18 mouse cellular contexts compared by ENCODE assay signal in genomic region chr1:139083382-139083781, GRCm38 (mm10).
DNase-seq lines count a peak whose midpoint lies in the region; ATAC-seq and TF ChIP-seq lines count a peak whose summit lies in the region.
"Had no signal": no experiment of that assay in that cellular context is flagged by ENCODE, and none has a peak within 500 bp of the region (broad histone marks: within the 10 kb centered on the region; RNA-seq: fewer than 3 reads in every experiment).

No protein-coding gene starts in this region.

- no peak overlapping the region for H3K27ac ChIP-seq in forebrain, postnatal 0 days (ENCODE audit: low read depth, low read length)
- no peak overlapping the region for H3K27ac ChIP-seq in forebrain, embryonic 15.5 days (replicated peaks)
- H3K27ac ChIP-seq in left cerebral cortex, adult 2 months, result no peak overlapping the region
- H3K27ac ChIP-seq in heart, embryonic 10.5 days, result no peak overlapping the region
- H3K27ac ChIP-seq: embryonic facial prominence, embryonic 12.5 days; forebrain, embryonic 12.5 days; heart, embryonic 15.5 days; hindbrain, embryonic 15.5 days; limb, embryonic 13.5 days had no signal

- H3K9me3 ChIP-seq in forebrain, postnatal 0 days (ENCODE audit: low read length), result no peaks in the 10 kb centered on the region
- H3K9me3 ChIP-seq in forebrain, embryonic 15.5 days, result no peaks in the 10 kb centered on the region
- H3K9me3 ChIP-seq in heart, embryonic 10.5 days, result no peaks in the 10 kb centered on the region
- H3K9me3 ChIP-seq: embryonic facial prominence, embryonic 12.5 days; forebrain, embryonic 12.5 days; heart, embryonic 15.5 days; hindbrain, embryonic 15.5 days; limb, embryonic 13.5 days had no signal

- no peaks in the 10 kb centered on the region for H3K36me3 ChIP-seq in forebrain, postnatal 0 days (ENCODE audit: insufficient read depth)
- H3K36me3 ChIP-seq in forebrain, embryonic 15.5 days, result no peaks in the 10 kb centered on the region
- H3K36me3 ChIP-seq in heart, embryonic 10.5 days, result no peaks in the 10 kb centered on the region
- H3K36me3 ChIP-seq: embryonic facial prominence, embryonic 12.5 days; forebrain, embryonic 12.5 days; heart, embryonic 15.5 days; hindbrain, embryonic 15.5 days; limb, embryonic 13.5 days had no signal

- TF ChIP-seq CTCF in forebrain, postnatal 0 days (IDR thresholded peaks at IDR 0.05; ENCODE audit: low read depth), result peak; percentile 51
- TF ChIP-seq CTCF in left cerebral cortex, adult 2 months (IDR thresholded peaks at IDR 0.05), result peak; percentile 50

- no peaks in the 10 kb centered on the region for H3K4me1 ChIP-seq in forebrain, postnatal 0 days (ENCODE audit: insufficient read depth)
- peaks cover 14% of the 10 kb centered on the region for H3K4me1 ChIP-seq in forebrain, embryonic 15.5 days
- peaks cover 4% of the 10 kb centered on the region; the same call in 1 of the 2 replicates for H3K4me1 ChIP-seq in heart, embryonic 10.5 days
- H3K4me1 ChIP-seq: embryonic facial prominence, embryonic 12.5 days had no signal

- H3K4me2 ChIP-seq in forebrain, postnatal 0 days (ENCODE audit: low read depth), result no peak overlapping the region
- H3K4me2 ChIP-seq in forebrain, embryonic 15.5 days (replicated peaks), result no peak overlapping the region
- H3K4me2 ChIP-seq: embryonic facial prominence, embryonic 12.5 days; forebrain, embryonic 12.5 days; heart, embryonic 15.5 days; hindbrain, embryonic 15.5 days; limb, embryonic 13.5 days had no signal

- no peak overlapping the region for H3K9ac ChIP-seq in forebrain, postnatal 0 days
- no peak overlapping the region for H3K9ac ChIP-seq in forebrain, embryonic 15.5 days (replicated peaks)
- H3K9ac ChIP-seq: embryonic facial prominence, embryonic 12.5 days; forebrain, embryonic 12.5 days; heart, embryonic 15.5 days; hindbrain, embryonic 15.5 days; limb, embryonic 13.5 days had no signal

- H3K27me3 ChIP-seq in forebrain, postnatal 0 days (ENCODE audit: insufficient read depth, low read length), result no peaks in the 10 kb centered on the region
- H3K27me3 ChIP-seq in forebrain, embryonic 15.5 days, result no peaks in the 10 kb centered on the region
- no peaks in the 10 kb centered on the region for H3K27me3 ChIP-seq in heart, embryonic 10.5 days (ENCODE audit: insufficient read depth, poor library complexity, severe bottlenecking)
- H3K27me3 ChIP-seq: embryonic facial prominence, embryonic 12.5 days; forebrain, embryonic 12.5 days; heart, embryonic 15.5 days; hindbrain, embryonic 15.5 days; limb, embryonic 13.5 days had no signal

- 72% methylated on average over 2 of the region's 2 CpGs for WGBS in forebrain, postnatal 0 days
- WGBS in forebrain, embryonic 15.5 days, result 66% methylated on average over 2 of the region's 2 CpGs
- 69% methylated on average over 2 of the region's 2 CpGs for WGBS in heart, embryonic 10.5 days

- ATAC-seq in forebrain, postnatal 0 days, result no peak
- ATAC-seq in forebrain, embryonic 15.5 days (replicated peaks), result no peak
- ATAC-seq in common myeloid progenitor, adult 5-6 weeks (replicated peaks; ENCODE audit: low read depth, poor library complexity, severe bottlenecking), result 0 out of 2 replicates have a peak, but pooled peaks have one; percentile 33
- ATAC-seq: midbrain, embryonic 16.5 days had no signal

- H3K4me3 ChIP-seq in forebrain, postnatal 0 days (ENCODE audit: low read depth, low read length), result no peak overlapping the region
- H3K4me3 ChIP-seq in forebrain, embryonic 15.5 days, result no peak overlapping the region
- H3K4me3 ChIP-seq in left cerebral cortex, adult 2 months, result no peak overlapping the region
- H3K4me3 ChIP-seq in heart, embryonic 10.5 days, result no peak overlapping the region
- H3K4me3 ChIP-seq: embryonic facial prominence, embryonic 12.5 days; forebrain, embryonic 12.5 days; heart, embryonic 15.5 days; hindbrain, embryonic 15.5 days; limb, embryonic 13.5 days had no signal

- intact Hi-C loops in left cerebral cortex, adult 2 months (cut with DNase I), result loop anchor here (5.0 to 10.0 kb wide), 4 partner anchors 121 to 759 kb away; partner anchors contain the start of genes 2310009B15Rik and Dennd1b

- no peak for DNase-seq in forebrain, postnatal 0 days
- DNase-seq in left cerebral cortex, adult 2 months (ENCODE audit: extremely low spot score in 1 of 2, low spot score in 2 of 2), result no peak
- no peak for DNase-seq in left cerebral cortex, adult 18-20 months (ENCODE audit: low spot score in 2 of 2)
- DNase-seq in CD4-positive helper T cell, adult 2 months (ENCODE audit: low read depth, low spot score), result peak; percentile 6
- no peak for DNase-seq in right cerebral cortex, postnatal 4 days
- DNase-seq in heart, embryonic 10.5 days (ENCODE audit: low spot score), result no peak
- DNase-seq: cerebellum, adult 9-11 months; gastrocnemius, postnatal 25 days; kidney, postnatal 36 days; lung, postnatal 36 days had no signal
